Mouse (Mus musculus): ENCODE results near the gene Npepps. TPM values are rescaled to one million over a fixed set of nuclear protein-coding genes. Genes with fewer than 3 reads are reported as not detected.
A peak's percentile ranks its signal among the peaks of the same experiment; 100 is the strongest.
"Not testable (repeated sequence)": the region's sequence is repeated elsewhere in the genome, so short reads cannot be mapped to it uniquely, and the experiment has no call there.

The Npepps gene
- polyA plus RNA-seq (2012; rRNA removed): 81.2 and 88.0 TPM in 2 replicates

DNA sequence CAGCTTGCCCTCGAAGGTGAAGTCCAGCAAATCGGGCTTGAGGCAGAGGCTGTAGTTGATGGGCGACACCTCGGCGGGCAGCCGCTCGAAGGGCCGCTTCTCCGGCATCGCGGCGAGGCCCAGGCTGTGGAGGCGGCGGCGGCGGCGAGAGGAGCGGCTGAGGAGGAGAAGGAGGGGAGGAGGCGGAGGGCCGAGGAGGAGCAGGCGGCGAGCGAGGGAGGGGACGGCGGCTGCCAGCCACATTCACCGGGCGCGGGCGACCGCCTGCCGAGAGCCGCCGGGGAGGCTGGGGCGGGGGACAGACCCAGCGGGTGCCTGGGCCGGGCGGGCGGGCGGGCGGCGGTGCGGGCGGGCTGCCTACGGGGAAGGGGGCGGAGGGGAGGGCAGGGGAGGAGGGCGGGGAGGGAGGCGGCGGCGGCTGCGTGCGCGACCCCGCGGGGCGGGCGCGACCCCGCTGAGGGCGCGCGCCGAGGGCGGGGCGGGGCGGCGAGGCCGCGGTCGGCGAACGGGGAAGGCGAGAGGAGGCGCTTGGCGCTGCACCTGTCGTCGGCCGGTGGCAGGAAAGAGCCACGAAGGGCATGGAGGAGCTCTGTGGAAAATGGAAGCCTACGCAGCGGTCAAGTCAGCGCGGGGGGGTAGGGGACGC, at the start of gene Npepps:
Gene Npepps, minus strand, starts transcription at position 423 of the 646 bp plus-strand sequence.
- H3K27ac ChIP-seq (ENCODE audit: insufficient read depth, low read length): peak within 1 kb of the TSS; percentile 100
- TF ChIP-seq POLR2A (IDR thresholded peaks at IDR 0.05; ENCODE audit: extremely low read depth, insufficient read depth, low read length): peak; percentile 84
- TF ChIP-seq CTCF (IDR thresholded peaks at IDR 0.05; ENCODE audit: extremely low read depth, insufficient read depth, low read length): no peak
- H3K4me1 ChIP-seq (ENCODE audit: control insufficient read depth, insufficient read depth, low read length): peaks cover 2% of the 10 kb centered on the region; the same call in 1 of the 2 replicates
- H3K4me3 ChIP-seq (ENCODE audit: insufficient read depth, low read length): peak within 1 kb of the TSS; percentile 84

DNA sequence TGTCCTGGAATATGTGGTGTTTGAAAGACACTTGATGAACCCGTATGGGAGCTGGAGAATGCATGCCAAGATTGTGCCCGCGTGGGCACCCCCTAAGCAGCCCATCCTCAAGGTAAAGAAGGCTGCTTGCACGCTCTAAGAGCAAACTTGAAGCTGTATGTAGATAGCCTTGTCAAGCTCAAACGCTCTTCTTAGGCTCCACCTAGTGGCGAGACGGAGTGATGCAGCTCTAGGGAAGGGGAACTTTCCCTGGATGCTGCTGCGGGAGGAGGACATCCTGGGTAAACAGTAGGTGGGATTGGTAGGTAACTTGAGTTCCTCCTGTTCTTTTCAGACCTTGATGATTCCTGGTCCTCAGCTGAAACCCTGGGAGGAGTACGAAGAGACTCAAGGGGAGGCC, 47.7 kb upstream of the Npepps start:
- Histone ChIP-seq H3K27ac (ENCODE audit: insufficient read depth, low read length) (no peak overlapping the region), H3K4me3 (ENCODE audit: insufficient read depth, low read length) (no peak overlapping the region), H3K4me1 (ENCODE audit: control insufficient read depth, insufficient read depth, low read length) (no peaks in the 10 kb centered on the region)
- no peak for TF ChIP-seq POLR2A (IDR thresholded peaks at IDR 0.05; ENCODE audit: extremely low read depth, insufficient read depth, low read length)
- peak; percentile 96 for TF ChIP-seq CTCF (IDR thresholded peaks at IDR 0.05; ENCODE audit: extremely low read depth, insufficient read depth, low read length)

DNA sequence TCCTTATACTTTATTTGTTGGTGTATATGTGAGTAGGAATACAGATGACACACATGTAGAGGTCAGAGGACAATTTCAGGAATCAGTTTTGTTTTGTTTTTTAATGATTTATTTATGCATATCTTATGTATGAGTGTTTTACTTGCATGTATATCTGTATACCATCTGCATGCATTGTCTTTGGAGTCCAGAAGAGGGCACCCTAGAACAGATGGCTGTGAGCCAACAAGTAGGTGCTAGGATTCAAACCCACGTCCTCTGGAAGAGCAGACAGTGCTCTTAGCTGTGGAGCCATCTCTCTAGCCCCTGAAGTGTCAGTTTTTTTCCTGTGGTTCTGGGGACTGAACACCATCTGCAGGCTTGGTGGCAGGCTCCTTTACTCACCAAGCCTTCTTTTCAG, 44.8 kb upstream of the Npepps start:
- Histone ChIP-seq H3K27ac (ENCODE audit: insufficient read depth, low read length) (no peak overlapping the region), H3K4me3 (ENCODE audit: insufficient read depth, low read length) (no peak overlapping the region), H3K4me1 (ENCODE audit: control insufficient read depth, insufficient read depth, low read length) (no peaks in the 10 kb centered on the region)
- 0 out of 2 replicates have a peak, but pooled peaks have one; percentile 12 for TF ChIP-seq CTCF (IDR thresholded peaks at IDR 0.05; ENCODE audit: extremely low read depth, insufficient read depth, low read length)
- no peak for TF ChIP-seq POLR2A (IDR thresholded peaks at IDR 0.05; ENCODE audit: extremely low read depth, insufficient read depth, low read length)

DNA sequence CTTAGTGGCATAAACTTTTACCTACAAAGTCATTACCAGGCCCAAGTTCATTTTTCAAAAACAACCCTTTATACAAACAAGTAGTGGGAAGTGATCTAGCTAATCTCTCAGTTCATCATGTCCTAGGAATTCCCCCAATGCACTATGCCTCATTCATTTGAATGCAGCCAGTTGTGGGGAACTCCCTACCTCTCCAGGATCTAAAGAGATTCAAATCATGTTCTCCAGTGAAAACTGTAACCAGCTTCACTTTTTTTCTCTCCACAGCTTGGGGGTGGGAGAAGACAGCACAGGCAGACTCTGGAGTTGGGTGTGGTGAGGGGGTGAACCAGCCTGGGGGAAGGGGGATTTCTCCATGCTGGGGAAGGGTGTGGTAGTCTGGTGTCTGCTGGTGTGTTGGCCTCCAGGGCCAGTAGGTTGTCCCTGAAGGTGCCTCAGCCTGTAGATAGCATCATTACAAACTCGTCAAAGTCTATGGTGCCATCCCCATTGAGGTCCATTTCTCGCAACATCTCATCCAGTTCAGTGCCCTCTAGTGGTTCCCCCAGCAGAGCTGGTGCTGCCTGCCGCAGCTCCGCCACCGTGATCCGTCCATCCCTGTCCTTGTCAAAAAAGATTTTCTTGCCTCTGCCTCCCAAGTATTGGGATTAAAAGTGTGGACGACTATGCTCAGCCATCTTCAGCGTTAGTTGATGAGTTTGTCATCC, 41.6 kb upstream of the Npepps start:
- H3K4me1 ChIP-seq (ENCODE audit: control insufficient read depth, insufficient read depth, low read length); H3K27ac ChIP-seq (ENCODE audit: insufficient read depth, low read length); H3K4me3 ChIP-seq (ENCODE audit: insufficient read depth, low read length): not testable (repeated sequence)

DNA sequence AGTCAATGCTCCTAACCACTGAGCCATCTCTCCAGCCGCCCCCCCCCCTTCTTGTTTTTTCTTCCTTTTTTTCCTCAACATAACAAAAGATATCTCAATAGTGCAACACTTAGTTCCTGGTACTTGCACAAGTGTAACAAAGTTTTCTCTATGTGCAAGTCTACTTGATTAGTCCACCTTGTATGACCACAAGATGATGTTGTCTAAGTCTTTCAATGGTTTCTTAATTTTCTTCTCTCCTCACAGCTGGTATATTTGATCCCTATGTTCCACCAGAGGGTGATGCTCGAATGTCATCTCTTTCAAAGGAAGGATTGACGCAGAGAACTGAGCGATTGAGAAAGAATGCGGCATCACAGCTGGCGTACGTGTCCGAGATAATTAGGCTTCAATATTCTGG, 40.8 kb upstream of the Npepps start:
- TF ChIP-seq CTCF (IDR thresholded peaks at IDR 0.05; ENCODE audit: extremely low read depth, insufficient read depth, low read length): no peak
- no peak for TF ChIP-seq POLR2A (IDR thresholded peaks at IDR 0.05; ENCODE audit: extremely low read depth, insufficient read depth, low read length)
- no peak overlapping the region for H3K4me3 ChIP-seq (ENCODE audit: insufficient read depth, low read length)
- no peaks in the 10 kb centered on the region for H3K4me1 ChIP-seq (ENCODE audit: control insufficient read depth, insufficient read depth, low read length)
- H3K27ac ChIP-seq (ENCODE audit: insufficient read depth, low read length): no peak overlapping the region

DNA sequence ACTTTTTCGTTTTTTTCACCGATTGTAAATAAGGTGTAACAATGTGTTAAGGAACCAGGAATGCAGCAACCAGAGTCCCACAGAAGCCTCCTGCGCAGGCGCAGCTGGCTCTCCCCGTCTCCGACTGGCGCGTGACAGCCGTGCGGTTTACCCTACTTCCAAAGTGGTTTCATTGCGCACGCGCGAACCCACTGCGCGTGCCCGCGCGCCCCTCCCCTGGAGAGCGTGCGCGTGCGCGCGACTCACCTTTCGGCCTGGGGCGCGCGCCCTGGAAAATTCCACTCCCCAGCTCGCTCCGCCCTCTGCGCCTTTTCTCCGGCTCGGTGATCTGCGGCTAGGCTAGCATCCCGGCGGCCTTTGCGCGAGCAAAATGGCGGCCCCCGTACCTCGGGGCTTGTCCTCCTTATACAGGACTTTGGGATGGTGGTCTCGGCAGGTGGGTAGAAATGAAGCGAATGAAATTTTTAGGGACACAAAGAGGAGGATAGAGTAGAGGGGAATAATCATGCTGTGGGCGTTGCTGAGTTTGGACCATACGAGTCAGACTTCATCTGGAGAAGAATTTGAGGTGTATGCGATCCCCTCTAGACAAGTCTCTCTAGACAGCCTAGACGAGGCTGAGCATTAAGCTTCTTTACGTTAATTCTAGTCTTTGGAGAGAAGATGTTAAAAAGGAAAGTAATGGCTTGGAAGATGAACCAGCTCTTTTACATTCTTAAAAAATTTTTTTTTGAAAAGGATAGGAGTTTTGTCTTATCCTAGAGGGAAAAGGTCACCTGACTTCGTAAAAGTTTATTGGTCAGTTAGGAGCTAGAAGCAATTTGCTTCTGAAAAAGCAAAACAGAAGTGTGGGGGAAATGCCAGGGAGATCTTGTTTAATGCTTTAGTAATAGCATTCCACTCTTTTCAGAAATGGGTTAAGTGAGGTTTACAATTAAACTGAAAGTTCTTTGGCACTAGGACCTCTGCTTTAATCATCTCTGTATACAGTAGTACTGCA, 35.4 kb upstream of the Npepps start, which contains the start of gene Mrpl45:
Gene Mrpl45, plus strand, starts transcription at position 213 of the 1,000 bp plus-strand sequence.
- H3K4me1 ChIP-seq (ENCODE audit: control insufficient read depth, insufficient read depth, low read length): 0 out of 2 replicates have a peak, but pooled peaks cover under 1% of the 10 kb centered on the region
- no peak within 1 kb of the TSS for H3K27ac ChIP-seq (ENCODE audit: insufficient read depth, low read length)
- peak within 1 kb of the TSS; percentile 49 for H3K4me3 ChIP-seq (ENCODE audit: insufficient read depth, low read length)
- peak; percentile 89 for TF ChIP-seq POLR2A (IDR thresholded peaks at IDR 0.05; ENCODE audit: extremely low read depth, insufficient read depth, low read length)
- no peak for TF ChIP-seq CTCF (IDR thresholded peaks at IDR 0.05; ENCODE audit: extremely low read depth, insufficient read depth, low read length)

DNA sequence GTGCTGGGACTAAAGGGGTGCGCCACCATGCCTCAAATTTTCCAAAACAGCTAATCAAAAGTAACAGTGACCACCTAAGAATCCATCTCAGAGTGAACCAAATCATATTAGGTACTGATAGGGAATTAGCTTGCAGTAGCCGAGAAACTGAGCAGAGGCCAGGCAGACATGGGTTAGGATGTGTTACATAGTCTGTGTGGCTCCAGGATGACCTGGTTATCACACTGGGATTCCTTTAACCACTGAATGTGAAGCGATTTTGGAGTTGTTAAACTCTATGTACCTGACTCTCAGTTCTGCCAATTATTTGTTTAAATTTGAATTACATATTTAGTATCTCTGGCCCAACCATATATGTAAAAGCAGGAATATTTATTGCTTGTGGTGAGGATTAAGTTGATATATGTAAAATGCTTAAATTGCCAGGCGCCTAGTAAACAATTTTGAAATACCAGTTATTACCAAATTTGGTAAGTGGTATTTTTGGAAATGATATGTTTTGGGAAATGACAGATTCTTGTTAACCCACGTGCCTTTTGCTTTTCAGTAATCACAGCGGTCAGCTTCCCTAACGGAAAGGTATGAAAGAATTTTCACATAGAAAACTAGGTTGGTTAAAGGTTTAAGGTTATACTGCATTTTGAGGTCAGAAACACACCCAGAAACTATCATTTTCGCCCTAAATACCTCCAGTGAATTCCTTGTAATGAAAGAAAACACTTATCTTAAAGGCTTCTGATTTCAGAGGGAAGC, 34.5 kb upstream of the Npepps start:
- peak overlapping the region; percentile 49; the same call in 1 of the 2 replicates for H3K4me3 ChIP-seq (ENCODE audit: insufficient read depth, low read length)
- TF ChIP-seq POLR2A (IDR thresholded peaks at IDR 0.05; ENCODE audit: extremely low read depth, insufficient read depth, low read length) (no peak), CTCF (IDR thresholded peaks at IDR 0.05; ENCODE audit: extremely low read depth, insufficient read depth, low read length) (no peak)
- 0 out of 2 replicates have a peak, but pooled peaks cover 1% of the 10 kb centered on the region for H3K4me1 ChIP-seq (ENCODE audit: control insufficient read depth, insufficient read depth, low read length)
- no peak overlapping the region for H3K27ac ChIP-seq (ENCODE audit: insufficient read depth, low read length)

DNA sequence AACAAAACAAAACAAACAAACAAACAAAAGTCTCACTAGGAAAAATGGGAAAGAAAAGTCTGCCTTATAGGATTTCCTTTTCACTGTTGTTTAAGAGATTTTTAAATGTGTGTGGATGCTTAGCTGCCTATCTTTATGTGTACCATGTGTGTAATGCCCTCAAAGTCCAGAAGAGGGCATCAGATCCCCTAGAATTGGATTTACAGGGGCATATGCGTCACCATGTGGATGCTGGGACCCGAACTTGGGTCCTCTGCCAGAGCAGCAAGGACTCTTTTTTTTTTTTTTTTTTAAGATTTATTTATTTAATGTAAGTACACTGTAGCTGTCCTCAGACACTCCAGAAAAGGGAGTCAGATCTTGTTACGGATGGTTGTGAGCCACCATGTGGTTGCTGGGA, 33.7 kb upstream of the Npepps start:
- TF ChIP-seq CTCF (IDR thresholded peaks at IDR 0.05; ENCODE audit: extremely low read depth, insufficient read depth, low read length): no peak
- no peak for TF ChIP-seq POLR2A (IDR thresholded peaks at IDR 0.05; ENCODE audit: extremely low read depth, insufficient read depth, low read length)
- no peak overlapping the region for H3K4me3 ChIP-seq (ENCODE audit: insufficient read depth, low read length)
- 0 out of 2 replicates have a peak, but pooled peaks cover 1% of the 10 kb centered on the region for H3K4me1 ChIP-seq (ENCODE audit: control insufficient read depth, insufficient read depth, low read length)
- H3K27ac ChIP-seq (ENCODE audit: insufficient read depth, low read length): no peak overlapping the region

DNA sequence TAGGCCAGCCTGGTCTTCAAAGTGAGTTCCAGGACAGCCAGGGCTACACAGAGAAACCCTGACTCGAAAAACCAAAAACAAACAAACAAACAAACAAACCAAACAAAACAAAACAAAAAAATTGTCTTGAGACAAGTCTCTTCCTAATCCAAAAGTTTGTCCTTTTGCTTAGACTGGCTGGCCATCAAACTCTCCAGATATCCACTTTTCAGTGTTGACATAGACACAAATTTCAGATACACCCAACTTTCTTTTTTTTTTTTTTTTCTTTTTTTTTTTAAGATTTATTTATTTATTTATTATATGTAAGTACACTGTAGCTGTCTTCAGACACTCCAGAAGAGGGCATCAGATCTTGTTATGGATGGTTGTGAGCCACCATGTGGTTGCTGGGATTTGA, 32.4 kb upstream of the Npepps start:
- not testable (repeated sequence) for H3K4me3 ChIP-seq (ENCODE audit: insufficient read depth, low read length); H3K4me1 ChIP-seq (ENCODE audit: control insufficient read depth, insufficient read depth, low read length); H3K27ac ChIP-seq (ENCODE audit: insufficient read depth, low read length)
